Mouse (Mus musculus) lung, postnatal 0 days (tissue): ENCODE measurements at regions not wholly inside any gene's neighbourhood (a gene's known extent, or its start where the extent isn't known, plus 50 kb on each side); places are given as distances from the start of the nearest gene placed in this dataset.
A peak's percentile ranks its signal among the peaks of the same experiment; 100 is the strongest.

Experiments used
- ATAC-seq: fragments of 200-750 bp; cut with Nextera tagmentation; 2 replicates; pipeline ENCODE4 v1.8.0; 2017; ENCODE audit warnings: moderate library complexity
- DNase-seq: peaks from one replicate; pipeline ENCODE4 v3.0.0-alpha.2; 2016; ENCODE audit warnings: low spot score
- H3K27ac ChIP-seq: fragments of 300-500 bp; sonication (generic); 2 replicates; pipeline ENCODE4 v1.5.1; 2014; ENCODE audit warnings: antibody characterized with exemption, mild to moderate bottlenecking, low read length, mixed read lengths
- H3K27me3 ChIP-seq: fragments of 300-500 bp; sonication (generic); replicated peaks from 2 replicates; pipeline ENCODE4 v1.6.1; 2014; ENCODE audit warnings: low read length, mixed read lengths; ENCODE audit not compliant: insufficient read depth
- H3K36me3 ChIP-seq: fragments of 300-500 bp; sonication (generic); 2 replicates; pipeline ENCODE4 v1.6.1; 2014; ENCODE audit warnings: low read length, mixed read lengths; ENCODE audit not compliant: insufficient read depth
- H3K4me1 ChIP-seq: fragments of 300-500 bp; sonication (generic); 2 replicates; pipeline ENCODE4 v1.6.1; 2014; ENCODE audit warnings: antibody characterized with exemption, low read depth, low read length, mixed read lengths; ENCODE audit not compliant: insufficient read depth
- H3K4me2 ChIP-seq: fragments of 300-500 bp; sonication (generic); replicated peaks from 2 replicates; pipeline ENCODE4 v1.6.1; 2014; ENCODE audit warnings: low read depth, mild to moderate bottlenecking, low read length, moderate library complexity, mixed read lengths
- H3K4me3 ChIP-seq: fragments of 300-500 bp; sonication (generic); 2 replicates; pipeline ENCODE4 v1.5.1; 2014; ENCODE audit warnings: low read depth, low read length
- H3K9ac ChIP-seq: fragments of 300-500 bp; sonication (generic); replicated peaks from 2 replicates; pipeline ENCODE4 v1.6.1; 2014; ENCODE audit warnings: low read depth, mild to moderate bottlenecking
- H3K9me3 ChIP-seq: fragments of 300-500 bp; sonication (generic); 2 replicates; pipeline ENCODE4 v1.6.1; 2016; ENCODE audit warnings: low read length, mixed read lengths
- CTCF ChIP-seq: IDR thresholded peaks from 2 replicates; pipeline ENCODE4 v1.5.1; 2016; ENCODE audit warnings: antibody characterized with exemption, mild to moderate bottlenecking
- EP300 ChIP-seq: IDR thresholded peaks from 2 replicates; pipeline ENCODE4 v1.6.1; 2016; ENCODE audit warnings: antibody characterized with exemption, mild to moderate bottlenecking, control low read depth
- WGBS: fragments of 180-500 bp; shearing (Covaris S2); extraction: QIAGEN DNeasy Blood & Tissue Kit; methylation state at CpG from one replicate; pipeline ENCODE4 v1.1.7; 2014; 5-methylcytosine and 5-hydroxymethylcytosine counted together

- Histone ChIP-seq H3K36me3 (no peaks in the 10 kb centered on the region), H3K4me2 (peak overlapping the region; percentile 39), H3K27me3 (no peaks in the 10 kb centered on the region), H3K27ac (no peak overlapping the region), H3K9ac (no peak overlapping the region), H3K4me3 (no peak overlapping the region), H3K4me1 (no peaks in the 10 kb centered on the region), H3K9me3 (no peaks in the 10 kb centered on the region)
- ATAC-seq (no peak), DNase-seq (peak; percentile 17)
- WGBS: 36% methylated on average over 13 of the region's 13 CpGs
- no peak for TF ChIP-seq EP300
- TF ChIP-seq CTCF: no peak
Measured at GRCm38 (mm10) chr2:137357181-137357738, 240.8 kb upstream of the Jag1 start.

GRCm38 (mm10) chr2:137343736-137344135 is 227.3 kb upstream of the Jag1 start:
- Histone ChIP-seq H3K9me3 (no peaks in the 10 kb centered on the region), H3K4me1 (no peaks in the 10 kb centered on the region), H3K4me2 (no peak overlapping the region), H3K4me3 (no peak overlapping the region), H3K36me3 (no peaks in the 10 kb centered on the region), H3K9ac (no peak overlapping the region), H3K27me3 (no peaks in the 10 kb centered on the region), H3K27ac (no peak overlapping the region)
- ATAC-seq (no peak), DNase-seq (no peak)
- TF ChIP-seq CTCF: no peak
- TF ChIP-seq EP300: no peak
- WGBS: 71% methylated on average over 2 of the region's 2 CpGs

GRCm38 (mm10) chr2:137329995-137330394 is 213.6 kb upstream of the Jag1 start:
- Histone ChIP-seq H3K9ac (no peak overlapping the region), H3K4me1 (no peaks in the 10 kb centered on the region), H3K27me3 (no peaks in the 10 kb centered on the region), H3K4me3 (no peak overlapping the region), H3K36me3 (no peaks in the 10 kb centered on the region), H3K9me3 (no peaks in the 10 kb centered on the region), H3K27ac (no peak overlapping the region), H3K4me2 (no peak overlapping the region)
- ATAC-seq (no peak), DNase-seq (no peak)
- 89% methylated on average over 8 of the region's 8 CpGs for WGBS
- TF ChIP-seq EP300 (no peak), CTCF (no peak)

- Histone ChIP-seq H3K9me3 (no peaks in the 10 kb centered on the region), H3K4me2 (no peak overlapping the region), H3K36me3 (no peaks in the 10 kb centered on the region), H3K27ac (no peak overlapping the region), H3K4me1 (no peaks in the 10 kb centered on the region), H3K27me3 (no peaks in the 10 kb centered on the region), H3K4me3 (no peak overlapping the region), H3K9ac (no peak overlapping the region)
- ATAC-seq (no peak), DNase-seq (no peak)
- 47% methylated on average over 5 of the region's 5 CpGs for WGBS
- TF ChIP-seq CTCF: no peak
- TF ChIP-seq EP300: no peak
Measured at GRCm38 (mm10) chr2:137323445-137323844, 207.0 kb upstream of the Jag1 start.

- Histone ChIP-seq H3K36me3 (no peaks in the 10 kb centered on the region), H3K4me2 (no peak overlapping the region), H3K27ac (no peak overlapping the region), H3K9me3 (no peaks in the 10 kb centered on the region), H3K4me3 (no peak overlapping the region), H3K9ac (no peak overlapping the region), H3K4me1 (no peaks in the 10 kb centered on the region), H3K27me3 (no peaks in the 10 kb centered on the region)
- DNase-seq (peak; percentile 10), ATAC-seq (no peak)
- no peak for TF ChIP-seq CTCF
- TF ChIP-seq EP300: no peak
- 43% methylated on average over 4 of the region's 4 CpGs for WGBS
Measured at GRCm38 (mm10) chr2:137310511-137310910, 194.1 kb upstream of the Jag1 start.

GRCm38 (mm10) chr2:137308116-137308515 is 191.7 kb upstream of the Jag1 start:
- Histone ChIP-seq H3K9me3 (no peaks in the 10 kb centered on the region), H3K27ac (no peak overlapping the region), H3K4me3 (no peak overlapping the region), H3K9ac (no peak overlapping the region), H3K36me3 (no peaks in the 10 kb centered on the region), H3K27me3 (no peaks in the 10 kb centered on the region), H3K4me2 (no peak overlapping the region), H3K4me1 (no peaks in the 10 kb centered on the region)
- ATAC-seq (no peak), DNase-seq (no peak)
- TF ChIP-seq CTCF: no peak
- no peak for TF ChIP-seq EP300
- 82% methylated on average over 9 of the region's 9 CpGs for WGBS
